Mouse (Mus musculus) spleen, adult 2 months (tissue): ENCODE results near the gene Nr1h2. TPM values are rescaled to one million over a fixed set of nuclear protein-coding genes. Genes with fewer than 3 reads are reported as not detected.

Source experiments
- DNase-seq, 2 experiments: peaks; one replicate each; pipeline versions ENCODE4 v3.0.0 to v3.0.0-alpha.2; 2012 to 2021; ENCODE audit warnings: low spot score in 2 of 2, low read depth in 1 of 2
- H3K27ac ChIP-seq: fragments of 200-500 bp; 2 replicates; pipeline ENCODE4 v1.5.1; 2012; ENCODE audit warnings: low read length, inconsistent platforms; ENCODE audit not compliant: insufficient read depth
- H3K27me3 ChIP-seq: fragments of 200-500 bp; 2 replicates; pipeline ENCODE4 v1.6.1; 2012; ENCODE audit warnings: mild to moderate bottlenecking, moderate library complexity, low read length, inconsistent platforms; ENCODE audit not compliant: control insufficient read depth, insufficient read depth
- H3K36me3 ChIP-seq: fragments of 200-500 bp; 2 replicates; pipeline ENCODE4 v1.6.1; 2012; ENCODE audit warnings: mild to moderate bottlenecking, low read length, inconsistent platforms; ENCODE audit not compliant: control insufficient read depth, insufficient read depth
- H3K4me1 ChIP-seq: fragments of 200-500 bp; 2 replicates; pipeline ENCODE4 v1.6.1; 2011; ENCODE audit warnings: inconsistent platforms; ENCODE audit not compliant: control insufficient read depth, insufficient read depth, insufficient read length
- H3K4me3 ChIP-seq: fragments of 200-500 bp; 2 replicates; pipeline ENCODE4 v1.5.1; 2011; ENCODE audit warnings: mild to moderate bottlenecking, inconsistent platforms; ENCODE audit not compliant: insufficient read depth, insufficient read length; ENCODE audit errors: extremely low read depth
- CTCF ChIP-seq: fragments of 200-500 bp; IDR thresholded peaks from 2 replicates; pipeline ENCODE4 v1.5.1; 2011; ENCODE audit warnings: mild to moderate bottlenecking, inconsistent platforms; ENCODE audit not compliant: insufficient read depth, insufficient read length, insufficient replicate concordance; ENCODE audit errors: extremely low read depth
- POLR2A ChIP-seq: fragments of 200-500 bp; IDR thresholded peaks from 2 replicates; pipeline ENCODE4 v1.6.1; 2011; ENCODE audit warnings: low read depth, low read length, inconsistent platforms
- WGBS: fragments of 180-500 bp; shearing (Covaris S2); methylation state at CpG from one replicate; pipeline ENCODE4 v1.1.7; 2018; 5-methylcytosine and 5-hydroxymethylcytosine counted together
- polyA plus RNA-seq: library from polyadenylated mRNA; depleted of rRNA; stranded (reverse); fragments of >200 nt; gene quantifications from 2 replicates; pipeline ENCODE4 v1.2.3, GENCODE M21; 2012

Gene Nr1h2
- polyA plus RNA-seq, 1 experiment = 162 TPM

GRCm38 (mm10) chr7:44551301-44551700 lies 2.5 kb downstream of the Nr1h2 start:
- TF ChIP-seq POLR2A = no peak
- no peak for TF ChIP-seq CTCF
- 97% methylated on average over 21 of the region's 21 CpGs for WGBS
- Histone ChIP-seq H3K36me3 (peaks cover 29% of the 10 kb centered on the region), H3K27me3 (no peaks in the 10 kb centered on the region), H3K4me3 (no peak overlapping the region), H3K27ac (no peak overlapping the region), H3K4me1 (peaks cover 12% of the 10 kb centered on the region)
- no peak for DNase-seq

- Histone ChIP-seq H3K27me3 (no peaks in the 10 kb centered on the region), H3K4me3 (no peak overlapping the region), H3K27ac (no peak overlapping the region), H3K4me1 (peaks cover 12% of the 10 kb centered on the region), H3K36me3 (peaks cover 29% of the 10 kb centered on the region)
- WGBS = 93% methylated on average over 12 of the region's 12 CpGs
- no peak for TF ChIP-seq CTCF
- no peak for TF ChIP-seq POLR2A
- DNase-seq = no peak
These were observed 3.4 kb downstream of the Nr1h2 start for GRCm38 (mm10) chr7:44550409-44550678.

GRCm38 (mm10) chr7:44549621-44550408 lies 3.9 kb downstream of the Nr1h2 start:
- Histone ChIP-seq H3K27me3 (no peaks in the 10 kb centered on the region), H3K36me3 (peaks cover 29% of the 10 kb centered on the region), H3K4me1 (peaks cover 12% of the 10 kb centered on the region), H3K27ac (no peak overlapping the region), H3K4me3 (no peak overlapping the region)
- WGBS = 95% methylated on average over 23 of the region's 23 CpGs
- TF ChIP-seq POLR2A = no peak
- TF ChIP-seq CTCF = no peak
- no peak for DNase-seq

GRCm38 (mm10) chr7:44548497-44549087 lies 5.2 kb downstream of the Nr1h2 start, which contains the start of gene Pold1:
Pold1 (minus strand) TSS chr7:44548849.
- H3K27me3 ChIP-seq = no peaks in the 10 kb centered on the region
- peaks cover 29% of the 10 kb centered on the region for H3K36me3 ChIP-seq
- peak; percentile 99 to 100 for DNase-seq
- WGBS = under 1% methylated on average over 43 of the region's 43 CpGs
- TF ChIP-seq CTCF = peak; percentile 96
- TF ChIP-seq POLR2A = 0 out of 2 replicates have a peak, but pooled peaks have one; percentile 28
- peak within 1 kb of the TSS; percentile 84 for H3K27ac ChIP-seq
- H3K4me3 ChIP-seq = peak within 1 kb of the TSS; percentile 89
- H3K4me1 ChIP-seq = peaks cover 12% of the 10 kb centered on the region

- 14% methylated on average over 5 of the region's 5 CpGs for WGBS
- DNase-seq = no peak
- H3K4me1 ChIP-seq = peaks cover 12% of the 10 kb centered on the region; the same call in 1 of the 2 replicates
- no peak for TF ChIP-seq POLR2A
- no peak for TF ChIP-seq CTCF
- H3K36me3 ChIP-seq = peaks cover 32% of the 10 kb centered on the region
- peak overlapping the region; percentile 89 for H3K4me3 ChIP-seq
- H3K27ac ChIP-seq = peak overlapping the region; percentile 84
- H3K27me3 ChIP-seq = no peaks in the 10 kb centered on the region
These were observed 6.0 kb downstream of the Nr1h2 start for GRCm38 (mm10) chr7:44547725-44548124.

- Histone ChIP-seq H3K27me3 (no peaks in the 10 kb centered on the region), H3K36me3 (peaks cover 34% of the 10 kb centered on the region), H3K4me3 (peak overlapping the region; percentile 89; the same call in 1 of the 2 replicates), H3K4me1 (peaks cover 12% of the 10 kb centered on the region; the same call in 1 of the 2 replicates), H3K27ac (peak overlapping the region; percentile 84)
- DNase-seq = no peak
- TF ChIP-seq CTCF (no peak), POLR2A (no peak)
- 54% methylated on average over 13 of the region's 13 CpGs for WGBS
These were observed 6.7 kb downstream of the Nr1h2 start for GRCm38 (mm10) chr7:44547041-44547440.

- Histone ChIP-seq H3K27ac (0 out of 2 replicates have a peak overlapping the region, but pooled peaks have one; percentile 4), H3K4me1 (peaks cover 12% of the 10 kb centered on the region; the same call in 1 of the 2 replicates), H3K27me3 (no peaks in the 10 kb centered on the region), H3K4me3 (no peak overlapping the region), H3K36me3 (peaks cover 34% of the 10 kb centered on the region)
- WGBS = 54% methylated on average over 3 of the region's 3 CpGs
- DNase-seq = no peak
- TF ChIP-seq CTCF = no peak
- no peak for TF ChIP-seq POLR2A
These were observed 7.5 kb downstream of the Nr1h2 start for GRCm38 (mm10) chr7:44546274-44546673.
